Mouse (Mus musculus) CH12.LX (cell line): Measurements from ENCODE around the gene Cenpm. TPM values are rescaled to one million over a fixed set of nuclear protein-coding genes. Genes with fewer than 3 reads are reported as not detected.
A peak's percentile ranks its signal among the peaks of the same experiment; 100 is the strongest.

Source experiments
- DNase-seq: peaks from one replicate; pipeline ENCODE4 v3.0.0-alpha.2; 2013; ENCODE audit errors: extremely low read depth
- H3K27ac ChIP-seq: 2 replicates; pipeline ENCODE4 v1.5.1; 2012; ENCODE audit warnings: low read depth, mild to moderate bottlenecking, control low read depth, moderate library complexity; ENCODE audit not compliant: insufficient read depth
- H3K27me3 ChIP-seq: replicated peaks from 2 replicates; pipeline ENCODE3; 2012; ENCODE audit warnings: inconsistent platforms
- H3K36me3 ChIP-seq, 2 experiments: replicated peaks in 1 of 2; 2 replicates each; pipeline versions ENCODE3 to v1.6.1; 2012; ENCODE audit warnings: inconsistent platforms in 1 of 2, low read length in 1 of 2, mild to moderate bottlenecking in 1 of 2, mixed read lengths in 1 of 2, moderate library complexity in 1 of 2; ENCODE audit not compliant: control insufficient read depth in 1 of 2, insufficient read depth in 1 of 2
- H3K4me1 ChIP-seq, 2 experiments: 2 replicates each; pipeline ENCODE4 v1.6.1; 2012; ENCODE audit warnings: inconsistent platforms in 1 of 2, moderate library complexity in 1 of 2; ENCODE audit not compliant: insufficient read depth in 2 of 2, control insufficient read depth in 1 of 2
- H3K4me2 ChIP-seq: 2 replicates; pipeline ENCODE4 v1.6.1; 2012; ENCODE audit warnings: low read depth, mild to moderate bottlenecking, control low read depth; ENCODE audit not compliant: poor library complexity, insufficient read depth, severe bottlenecking
- H3K4me3 ChIP-seq, 3 experiments: fragments of 150-350 bp in 1 of 3; sonication (generic) in 1 of 3; replicated peaks in 1 of 3; 2 replicates each; pipeline versions ENCODE3 to v1.5.1; 2011 to 2012; ENCODE audit warnings: low read depth in 2 of 3, low read length in 2 of 3, mild to moderate bottlenecking in 2 of 3, moderate library complexity in 2 of 3, control low read depth in 1 of 3, improper control_type of control experiment in 1 of 3, inconsistent platforms in 1 of 3, mixed read lengths in 1 of 3; ENCODE audit not compliant: poor library complexity in 1 of 3
- H3K79me2 ChIP-seq: replicated peaks from 2 replicates; pipeline ENCODE4 v1.6.1; 2012; ENCODE audit warnings: mild to moderate bottlenecking, moderate library complexity; ENCODE audit not compliant: control insufficient read depth, poor library complexity, insufficient read depth, severe bottlenecking; ENCODE audit errors: extremely low read depth
- H3K9ac ChIP-seq: 2 replicates; pipeline ENCODE4 v1.6.1; 2012; ENCODE audit warnings: low read depth, mild to moderate bottlenecking, control low read depth, moderate library complexity; ENCODE audit not compliant: insufficient read depth
- H3K9me3 ChIP-seq: replicated peaks from 2 replicates; pipeline ENCODE3; 2012; ENCODE audit warnings: low read length, inconsistent platforms, mixed read lengths
- CHD1 ChIP-seq: IDR thresholded peaks from 2 replicates; pipeline ENCODE4 v1.6.1; 2012; ENCODE audit warnings: low read depth, low read length, improper control_type of control experiment, inconsistent platforms
- CTCF ChIP-seq, 2 experiments: IDR thresholded peaks in 1 of 2; conservative IDR thresholded peaks in 1 of 2; 2 replicates each; pipeline ENCODE4 v1.5.1; 2011 to 2012; ENCODE audit warnings: low read depth in 2 of 2, low read length in 2 of 2, improper control_type of control experiment in 1 of 2, inconsistent platforms in 1 of 2, mild to moderate bottlenecking in 1 of 2, moderate library complexity in 1 of 2
- ETS1 ChIP-seq: conservative IDR thresholded peaks from 2 replicates; pipeline ENCODE4 v1.6.1; 2012; ENCODE audit warnings: low read depth, mild to moderate bottlenecking, inconsistent platforms, low read length, improper control_type of control experiment, moderate library complexity
- GABPA ChIP-seq: IDR thresholded peaks from 2 replicates; pipeline ENCODE4 v1.6.1; 2012; ENCODE audit warnings: low read depth, low read length, improper control_type of control experiment, inconsistent platforms; ENCODE audit not compliant: insufficient replicate concordance
- HCFC1 ChIP-seq: IDR thresholded peaks from 2 replicates; pipeline ENCODE4 v1.6.1; 2012; ENCODE audit warnings: low read depth, mild to moderate bottlenecking, inconsistent platforms, low read length, improper control_type of control experiment
- IRF4 ChIP-seq: IDR thresholded peaks from 2 replicates; pipeline ENCODE4 v1.6.1; 2014; ENCODE audit warnings: low read depth, mild to moderate bottlenecking, inconsistent platforms, low read length, improper control_type of control experiment
- JUND ChIP-seq: conservative IDR thresholded peaks from 2 replicates; pipeline ENCODE4 v1.6.1; 2011; ENCODE audit warnings: low read depth, low read length, improper control_type of control experiment
- MAFK ChIP-seq: IDR thresholded peaks from 2 replicates; pipeline ENCODE4 v1.6.1; 2011; ENCODE audit warnings: low read length, improper control_type of control experiment; ENCODE audit not compliant: insufficient replicate concordance
- MAX ChIP-seq: IDR thresholded peaks from 2 replicates; pipeline ENCODE4 v1.6.1; 2011; ENCODE audit warnings: low read length, improper control_type of control experiment
- MAZ ChIP-seq: IDR thresholded peaks from 2 replicates; pipeline ENCODE4 v1.6.1; 2012; ENCODE audit warnings: low read depth, mild to moderate bottlenecking, inconsistent platforms, low read length, improper control_type of control experiment, moderate library complexity
- MEF2A ChIP-seq: IDR thresholded peaks from 2 replicates; pipeline ENCODE4 v1.6.1; 2014; ENCODE audit warnings: low read depth, mild to moderate bottlenecking, inconsistent platforms, low read length, improper control_type of control experiment, borderline replicate concordance
- MXI1 ChIP-seq: IDR thresholded peaks from 2 replicates; pipeline ENCODE4 v1.6.1; 2011; ENCODE audit warnings: mild to moderate bottlenecking, low read depth, low read length, improper control_type of control experiment
- NELFE ChIP-seq: IDR thresholded peaks from 2 replicates; pipeline ENCODE4 v1.6.1; 2011; ENCODE audit warnings: low read depth, low read length, improper control_type of control experiment
- NRF1 ChIP-seq: IDR thresholded peaks from 2 replicates; pipeline ENCODE4 v1.6.1; 2014; ENCODE audit warnings: low read depth, mild to moderate bottlenecking, inconsistent platforms, low read length, improper control_type of control experiment, moderate library complexity
- POLR2AphosphoS2 ChIP-seq: IDR thresholded peaks from 2 replicates; pipeline ENCODE4 v1.6.1; 2011; ENCODE audit warnings: low read depth, low read length, improper control_type of control experiment
- RAD21 ChIP-seq: IDR thresholded peaks from 2 replicates; pipeline ENCODE4 v1.6.1; 2011; ENCODE audit warnings: low read depth, mild to moderate bottlenecking, low read length, improper control_type of control experiment, moderate library complexity
- RCOR1 ChIP-seq: conservative IDR thresholded peaks from 2 replicates; pipeline ENCODE4 v1.6.1; 2012; ENCODE audit warnings: low read depth, mild to moderate bottlenecking, inconsistent platforms, low read length, improper control_type of control experiment
- SMC3 ChIP-seq: IDR thresholded peaks from 2 replicates; pipeline ENCODE4 v1.6.1; 2011; ENCODE audit warnings: low read depth, low read length, improper control_type of control experiment
- TCF12 ChIP-seq: IDR thresholded peaks from 2 replicates; pipeline ENCODE4 v1.6.1; 2014; ENCODE audit warnings: low read depth, mild to moderate bottlenecking, inconsistent platforms, low read length, improper control_type of control experiment
- ZKSCAN1 ChIP-seq: IDR thresholded peaks from 2 replicates; pipeline ENCODE4 v1.6.1; 2012; ENCODE audit warnings: low read depth, inconsistent platforms, low read length, improper control_type of control experiment, borderline replicate concordance
- dilution Hi-C: fragments of 300-500 bp; cut with MboI; formaldehyde crosslinking; loops from 2 replicates; pipeline ENCODE4 v1.14.3; 2020; ENCODE audit warnings: low sequenced_read_pairs; ENCODE audit not compliant: extremely low pct_unique_long_range_greater_than_20kb, extremely low pct_ligation_motif_present
- in situ Hi-C: fragments of 300-500 bp; cut with MboI; formaldehyde crosslinking; loops from 3 replicates; pipeline ENCODE4 v1.14.3; 2019; ENCODE audit warnings: low sequenced_read_pairs, low pct_ligation_motif_present, low pct_unique_long_range_greater_than_20kb, mixed read lengths
- polyA plus RNA-seq: library from polyadenylated mRNA; unstranded; fragments of >175 nt; gene quantifications from 2 replicates; pipeline ENCODE4 v1.2.1, GENCODE M21; 2012; ENCODE audit warnings: low read depth; ENCODE audit not compliant: insufficient read length
- total RNA-seq, 2 experiments: library from RNA; depleted of rRNA; stranded (reverse); fragments of 300-350 nt in 1 of 2; fragments of >200 nt in 1 of 2; gene quantifications; 2 replicates each; pipeline ENCODE4 v1.2.3; 2012 to 2014

Cenpm gene
- total and polyA plus RNA-seq, 3 experiments, result 22.8 to 39.6 (median 34.2) TPM

DNA sequence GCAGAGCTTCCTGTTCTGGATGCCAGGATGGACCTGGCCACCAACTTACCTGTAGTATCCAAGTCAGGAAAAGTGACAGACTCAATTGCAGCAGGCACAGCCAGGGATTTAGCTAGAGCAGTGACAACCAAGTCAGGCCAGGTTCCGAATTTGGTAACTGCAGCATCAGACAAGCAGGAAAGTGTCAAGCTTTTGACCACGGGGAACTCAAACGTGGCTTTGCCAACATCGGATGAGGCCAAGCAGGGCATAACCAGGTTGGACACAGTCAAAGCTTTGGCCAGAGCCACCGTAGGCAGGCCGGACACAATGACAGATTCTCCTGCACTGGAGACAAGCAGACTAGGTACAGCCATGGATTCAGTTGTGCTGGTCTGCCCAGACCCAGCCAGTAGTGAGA lies 27.7 kb upstream of the Cenpm start:
- Histone ChIP-seq H3K27me3 (peaks cover 93% of the 10 kb centered on the region), H3K4me3 (no peak overlapping the region), H3K9ac (no peak overlapping the region), H3K79me2 (no peaks in the 10 kb centered on the region), H3K27ac (no peak overlapping the region), H3K4me2 (no peak overlapping the region), H3K9me3 (no peaks in the 10 kb centered on the region), H3K4me1 (peaks cover 5 to 8% of the 10 kb centered on the region in 2 experiments; a peak in 3 of 4 replicates), H3K36me3 (no peaks in the 10 kb centered on the region)
- DNase-seq, result no peak
- dilution Hi-C loops (no loop called here), in situ Hi-C loops (loop anchor here (25.0 kb wide), 1 partner anchor 815 kb away; the partner anchor contains the start of gene Serhl)
- TF ChIP-seq MXI1 (no peak), RCOR1 (no peak), ETS1 (no peak), ZKSCAN1 (no peak), TCF12 (no peak), MEF2A (no peak), MAX (no peak), NELFE (no peak), GABPA (no peak)

DNA sequence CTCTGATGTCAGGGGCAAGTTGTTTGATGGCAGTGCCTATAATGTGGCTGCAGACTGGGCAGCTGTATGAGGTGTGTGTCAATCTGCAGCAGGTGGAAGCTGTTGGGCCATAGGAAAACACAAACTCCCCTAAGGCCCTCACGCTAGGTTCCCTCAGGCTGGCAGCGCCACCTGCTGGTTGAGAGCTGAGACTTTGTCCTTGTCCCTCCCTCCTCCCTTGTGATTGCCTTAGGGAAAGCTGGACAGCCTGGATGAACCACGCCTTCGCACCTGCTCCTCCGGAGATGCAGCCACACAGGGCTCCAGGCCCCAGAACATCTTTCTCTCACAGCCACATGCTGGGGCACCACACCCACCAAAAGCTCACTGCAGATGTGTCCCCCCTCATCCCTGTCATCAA lies 26.7 kb upstream of the Cenpm start:
- dilution Hi-C loops, result no loop called here
- DNase-seq, result peak; percentile 59
- Histone ChIP-seq H3K4me2 (no peak overlapping the region), H3K9ac (no peak overlapping the region), H3K4me3 (no peak overlapping the region), H3K27me3 (peaks cover 88% of the 10 kb centered on the region), H3K9me3 (no peaks in the 10 kb centered on the region), H3K4me1 (peaks cover 2 to 8% of the 10 kb centered on the region in 2 experiments; a peak in 2 of 4 replicates), H3K79me2 (no peaks in the 10 kb centered on the region), H3K36me3 (no peaks in the 10 kb centered on the region), H3K27ac (no peak overlapping the region)
- TF ChIP-seq POLR2AphosphoS2 (no peak), CTCF (conservative IDR thresholded peaks at IDR 0.05 in 1 of 2, IDR thresholded peaks at IDR 0.05 in 1 of 2; ENCODE audit: low read depth in 2 of 2, low read length in 2 of 2) (peak; percentile 73 to 81; a peak in 3 of 4 replicates), RAD21 (peak; percentile 69), SMC3 (peak; percentile 60)
- in situ Hi-C loops, result loop anchor here (25.0 kb wide), 1 partner anchor 816 kb away; the partner anchor contains the start of gene Serhl

DNA sequence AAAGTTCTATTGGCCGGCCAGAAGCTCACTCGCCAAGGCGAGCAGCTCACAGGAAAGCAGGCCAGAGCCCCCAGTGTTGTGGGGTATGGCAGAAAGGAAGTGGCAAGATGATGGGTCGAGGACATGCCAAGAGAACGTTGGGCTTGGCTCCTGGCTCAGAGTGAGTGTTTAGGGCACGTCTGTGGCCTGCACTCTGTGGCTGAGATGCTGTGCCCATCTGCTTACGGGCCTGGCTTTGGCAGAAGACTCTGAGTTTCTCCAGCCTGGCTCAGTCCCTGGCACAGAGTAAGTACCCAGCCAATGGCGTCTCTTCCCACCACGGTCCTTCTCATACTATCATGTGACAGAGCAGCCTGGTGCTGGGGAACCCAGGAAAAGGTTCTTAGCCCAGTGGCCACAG lies 24.2 kb upstream of the Cenpm start:
- dilution Hi-C loops, result no loop called here
- Histone ChIP-seq H3K4me1 (no peaks in the 10 kb centered on the region), H3K9ac (no peak overlapping the region), H3K4me2 (no peak overlapping the region), H3K4me3 (no peak overlapping the region), H3K27me3 (peaks cover 87% of the 10 kb centered on the region), H3K36me3 (no peaks in the 10 kb centered on the region), H3K79me2 (no peaks in the 10 kb centered on the region), H3K9me3 (no peaks in the 10 kb centered on the region), H3K27ac (no peak overlapping the region)
- DNase-seq, result no peak
- in situ Hi-C loops, result loop anchor here (25.0 kb wide), 1 partner anchor 819 kb away; the partner anchor contains the start of gene Serhl
- no peak for TF ChIP-seq MAFK
- no peak for TF ChIP-seq CTCF (conservative IDR thresholded peaks at IDR 0.05 in 1 of 2, IDR thresholded peaks at IDR 0.05 in 1 of 2; ENCODE audit: low read depth in 2 of 2, low read length in 2 of 2)
- TF ChIP-seq JUND, result no peak
- TF ChIP-seq NRF1, result no peak
- TF ChIP-seq IRF4, result no peak
- TF ChIP-seq CHD1, result no peak
- TF ChIP-seq MAZ, result no peak
- no peak for TF ChIP-seq HCFC1
